Comparison of ENCODE assay signal across 8 mouse cellular contexts in the genomic region with DNA sequence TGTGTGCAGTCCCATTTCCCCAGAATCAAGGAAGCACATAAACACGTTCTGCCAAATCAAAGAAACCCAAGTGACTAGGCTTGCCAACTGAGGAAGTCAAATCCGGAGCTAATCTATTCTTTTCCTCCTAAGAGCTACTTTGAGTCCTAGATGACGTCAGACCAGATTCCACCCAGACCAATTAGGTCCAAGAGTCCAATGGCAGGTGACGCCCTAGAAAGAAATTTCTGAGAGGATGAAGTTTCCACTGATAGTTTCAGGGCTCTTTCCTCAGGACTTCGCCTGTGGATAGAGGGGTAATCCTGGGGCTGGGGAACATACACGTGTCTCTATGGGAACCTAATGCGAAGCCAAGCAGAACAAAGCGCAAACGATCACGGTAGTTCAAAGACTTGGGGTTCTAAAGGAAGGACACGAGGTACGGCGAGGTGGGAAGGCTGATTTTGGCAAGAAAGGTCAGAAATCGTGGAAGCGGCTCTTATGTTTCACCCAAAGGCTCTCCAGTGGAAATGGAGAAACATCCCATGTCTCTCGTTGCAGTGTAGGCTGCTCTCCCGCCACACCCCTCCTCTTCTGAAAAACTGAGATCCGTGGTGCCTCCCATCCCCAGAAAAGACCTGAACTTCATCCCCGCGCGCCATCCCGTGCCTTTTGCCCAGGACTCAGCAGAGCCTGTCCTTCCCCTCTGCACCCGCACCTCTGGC. TPM values are rescaled to one million over a fixed set of nuclear protein-coding genes. Genes with fewer than 3 reads are reported as not detected.
DNase-seq lines count a peak whose midpoint lies in the region; ATAC-seq and TF ChIP-seq lines count a peak whose summit lies in the region.

No protein-coding gene starts in this region.

- peak overlapping the region; percentile 70 for H3K4me2 ChIP-seq in heart, embryonic 11.5 days

- no peak for TF ChIP-seq CTCF in liver, adult 2 months (IDR thresholded peaks at IDR 0.05; ENCODE audit: low read depth, low read length)

- no peaks in the 10 kb centered on the region for H3K27me3 ChIP-seq in liver, adult 2 months (ENCODE audit: control insufficient read depth, insufficient read depth, low read length)
- H3K27me3 ChIP-seq in heart, embryonic 11.5 days (ENCODE audit: control insufficient read depth, insufficient read depth, low read length) = no peaks in the 10 kb centered on the region

- no peak for TF ChIP-seq POLR2A in liver, adult 2 months (IDR thresholded peaks at IDR 0.05; ENCODE audit: extremely low read depth, insufficient read depth, low read length)

- H3K27ac ChIP-seq in liver, adult 2 months (replicated peaks; ENCODE audit: insufficient read depth, low read depth, low read length) = peak overlapping the region; percentile 79
- peak overlapping the region; percentile 96 for H3K27ac ChIP-seq in brown adipose tissue, adult 24 weeks (replicated peaks; ENCODE audit: low read depth, low read length)
- peak overlapping the region; percentile 95 for H3K27ac ChIP-seq in heart, embryonic 11.5 days (ENCODE audit: low read depth, low read length)

- peak overlapping the region; percentile 81 for H3K9ac ChIP-seq in liver, adult 2 months (ENCODE audit: low read depth, low read length)
- H3K9ac ChIP-seq in heart, embryonic 11.5 days (ENCODE audit: low read depth, low read length) = peak overlapping the region; percentile 81

- WGBS in liver, adult 2 months = 1% methylated on average over 23 of the region's 23 CpGs
- WGBS in heart, embryonic 11.5 days (ENCODE audit: insufficient replicate concordance) = under 1% methylated on average over 23 of the region's 23 CpGs

- H3K36me3 ChIP-seq in liver, adult 2 months (ENCODE audit: control insufficient read depth, insufficient read depth, low read length) = peaks cover 11% of the 10 kb centered on the region
- peaks cover 5% of the 10 kb centered on the region; the same call in 1 of the 2 replicates for H3K36me3 ChIP-seq in heart, embryonic 11.5 days (ENCODE audit: control insufficient read depth, insufficient read depth, low read length)

- H3K9me3 ChIP-seq in heart, embryonic 11.5 days (replicated peaks; ENCODE audit: control insufficient read depth, low read length) = no peaks in the 10 kb centered on the region

- peak; percentile 75 for DNase-seq in liver, adult 2 months (ENCODE audit: extremely low read depth, low read depth, low spot score)
- DNase-seq in liver = no peak
- DNase-seq in kidney, adult 9 months = peak; percentile 82
- DNase-seq in lung, postnatal 14 days = peak; percentile 35
- peak; percentile 76 for DNase-seq in yolk sac, embryonic 10.5 days (ENCODE audit: low spot score)
- no peak for DNase-seq in cerebellum, postnatal 25 days

- peak; percentile 23 for ATAC-seq in heart, embryonic 11.5 days (replicated peaks; ENCODE audit: insufficient number of reproducible peaks, low FRiP score, low TSS enrichment)

- peak overlapping the region; percentile 81 for H3K4me3 ChIP-seq in liver, adult 2 months (ENCODE audit: insufficient read depth, low read depth, low read length)
- peak overlapping the region; percentile 89 for H3K4me3 ChIP-seq in brown adipose tissue, adult 24 weeks (ENCODE audit: insufficient read depth, low read depth, low read length)
- peak overlapping the region; percentile 67 for H3K4me3 ChIP-seq in heart, embryonic 11.5 days (ENCODE audit: low read depth, low read length)

- H3K79me2 ChIP-seq in liver, adult 2 months (ENCODE audit: control insufficient read depth, insufficient read depth, low read length) = peaks cover 15% of the 10 kb centered on the region; the same call in 1 of the 2 replicates

- peaks cover 11% of the 10 kb centered on the region for H3K4me1 ChIP-seq in liver, adult 2 months (ENCODE audit: control insufficient read depth, insufficient read depth, low read length)
- peaks cover 9% of the 10 kb centered on the region; the same call in 1 of the 2 replicates for H3K4me1 ChIP-seq in brown adipose tissue, adult 24 weeks (ENCODE audit: control insufficient read depth, insufficient read depth, insufficient read length, low read length)
- H3K4me1 ChIP-seq in heart, embryonic 11.5 days (ENCODE audit: control insufficient read depth, insufficient read depth, low read length) = peaks cover 23% of the 10 kb centered on the region

RNA-seq across cellular contexts. Expression of a gene that starts 0.6 kb away (rescaled TPM):
- 11.5 and 14.4 TPM in 2 replicates for total RNA-seq in liver, adult 2 months (2014; rRNA removed)
- polyA plus RNA-seq in liver, adult 2 months (2012; rRNA removed) = 13.9 and 16.7 TPM in 2 replicates
- polyA plus RNA-seq in brown adipose tissue, adult 24 weeks (2012; ENCODE audit: insufficient read depth, insufficient read length, missing spikeins) = 25.2 and 30.1 TPM in 2 replicates
- 81.1 and 92.5 TPM in 2 replicates for polyA plus RNA-seq in heart, embryonic 11.5 days (2014; fragmentation: Nextera tagmentation; extraction: Ambion mirVana)

RNA-seq across cellular contexts. Expression of a gene that starts 0.6 kb away (rescaled TPM):
- total RNA-seq in liver, adult 2 months (2014; rRNA removed) = 107 and 120 TPM in 2 replicates
- 80.7 and 84.2 TPM in 2 replicates for polyA plus RNA-seq in liver, adult 2 months (2012; rRNA removed)
- polyA plus RNA-seq in brown adipose tissue, adult 24 weeks (2012; ENCODE audit: insufficient read depth, insufficient read length, missing spikeins) = 67.3 and 75.5 TPM in 2 replicates
- 107 and 114 TPM in 2 replicates for polyA plus RNA-seq in heart, embryonic 11.5 days (2014; fragmentation: Nextera tagmentation; extraction: Ambion mirVana)

RNA-seq across cellular contexts. Expression of a gene that starts 15.0 kb away (rescaled TPM):
- total RNA-seq in liver, adult 2 months (2014; rRNA removed) = 102 and 123 TPM in 2 replicates
- 76.5 and 91.6 TPM in 2 replicates for polyA plus RNA-seq in liver, adult 2 months (2012; rRNA removed)
- polyA plus RNA-seq in brown adipose tissue, adult 24 weeks (2012; ENCODE audit: insufficient read depth, insufficient read length, missing spikeins) = 14.8 and 20.7 TPM in 2 replicates
- polyA plus RNA-seq in heart, embryonic 11.5 days (2014; fragmentation: Nextera tagmentation; extraction: Ambion mirVana) = 82.4 and 88.3 TPM in 2 replicates

RNA-seq across cellular contexts. Expression of a gene that starts 23.5 kb away (rescaled TPM):
- 63.5 and 67.5 TPM in 2 replicates for total RNA-seq in liver, adult 2 months (2014; rRNA removed)
- polyA plus RNA-seq in liver, adult 2 months (2012; rRNA removed) = 77.6 and 80.9 TPM in 2 replicates
- polyA plus RNA-seq in brown adipose tissue, adult 24 weeks (2012; ENCODE audit: insufficient read depth, insufficient read length, missing spikeins) = 190 and 193 TPM in 2 replicates
- polyA plus RNA-seq in heart, embryonic 11.5 days (2014; fragmentation: Nextera tagmentation; extraction: Ambion mirVana) = 130 and 154 TPM in 2 replicates

RNA-seq across cellular contexts. Expression of a gene that starts 23.6 kb away (rescaled TPM):
- 7.7 and 10.8 TPM in 2 replicates for total RNA-seq in liver, adult 2 months (2014; rRNA removed)
- polyA plus RNA-seq in liver, adult 2 months (2012; rRNA removed) = 5.9 and 6.1 TPM in 2 replicates
- 21.4 and 27.2 TPM in 2 replicates for polyA plus RNA-seq in brown adipose tissue, adult 24 weeks (2012; ENCODE audit: insufficient read depth, insufficient read length, missing spikeins)
- polyA plus RNA-seq in heart, embryonic 11.5 days (2014; fragmentation: Nextera tagmentation; extraction: Ambion mirVana) = 57.0 and 63.9 TPM in 2 replicates

Comparison
In these comparisons a context has a peak if more than half of its experiments do, and no peak if none do; other contexts are left out.
1. DNase-seq: peak in liver, adult 2 months (single experiment), kidney, adult 9 months (single experiment), lung, postnatal 14 days (single experiment) and yolk sac, embryonic 10.5 days (single experiment); none in liver (single experiment) and cerebellum, postnatal 25 days (0 of 2).
2. Peak in every context shown above with its lines, with median percentiles within 50 percentile points of each other: H3K27ac ChIP-seq and H3K4me3 ChIP-seq.